Mouse (Mus musculus): ENCODE results near the gene Tmem82. TPM values are rescaled to one million over a fixed set of nuclear protein-coding genes. Genes with fewer than 3 reads are reported as not detected.
"Not testable (repeated sequence)": the region's sequence is repeated elsewhere in the genome, so short reads cannot be mapped to it uniquely, and the experiment has no call there.

Gene Tmem82
- polyA plus RNA-seq, 1 experiment from 2014 or later, result 1.5 TPM

GRCm38 (mm10) chr4:141578833-141579232 lies 39.6 kb downstream of the Tmem82 start:
- H3K36me3 ChIP-seq (replicated peaks), result peaks cover 76% of the 10 kb centered on the region
- WGBS, result 93% methylated on average over 3 of the region's 3 CpGs
- 0 out of 2 replicates have a peak, but pooled peaks cover 7% of the 10 kb centered on the region for H3K4me1 ChIP-seq
- H3K27me3 ChIP-seq (replicated peaks; ENCODE audit: low read depth, poor library complexity, severe bottlenecking), result no peaks in the 10 kb centered on the region; the same call in 1 of the 2 replicates
- no peak overlapping the region for H3K27ac ChIP-seq (replicated peaks)
- H3K4me3 ChIP-seq, result no peak overlapping the region
- H3K9me3 ChIP-seq, result no peaks in the 10 kb centered on the region
- DNase-seq (ENCODE audit: low spot score), result no peak

GRCm38 (mm10) chr4:141576877-141577276 lies 41.6 kb downstream of the Tmem82 start:
- Histone ChIP-seq H3K27me3 (replicated peaks; ENCODE audit: low read depth, poor library complexity, severe bottlenecking) (no peaks in the 10 kb centered on the region; the same call in 1 of the 2 replicates), H3K27ac (replicated peaks) (no peak overlapping the region), H3K4me1 (peaks cover 14% of the 10 kb centered on the region; the same call in 1 of the 2 replicates), H3K36me3 (replicated peaks) (peaks cover 56% of the 10 kb centered on the region), H3K4me3 (no peak overlapping the region), H3K9me3 (no peaks in the 10 kb centered on the region)
- peak; percentile 32 for DNase-seq (ENCODE audit: low spot score)
- 95% methylated on average over 7 of the region's 7 CpGs for WGBS

- H3K4me3 ChIP-seq, result no peak overlapping the region
- H3K36me3 ChIP-seq (replicated peaks), result peaks cover 53% of the 10 kb centered on the region
- no peak for DNase-seq (ENCODE audit: low spot score)
- H3K27ac ChIP-seq (replicated peaks), result no peak overlapping the region
- WGBS, result 82% methylated on average over 11 of the region's 11 CpGs
- H3K27me3 ChIP-seq (replicated peaks; ENCODE audit: low read depth, poor library complexity, severe bottlenecking), result no peaks in the 10 kb centered on the region; the same call in 1 of the 2 replicates
- H3K9me3 ChIP-seq, result no peaks in the 10 kb centered on the region
- H3K4me1 ChIP-seq, result peaks cover 15% of the 10 kb centered on the region; the same call in 1 of the 2 replicates
Measured at GRCm38 (mm10) chr4:141576404-141576803, 42.0 kb downstream of the Tmem82 start.

GRCm38 (mm10) chr4:141574789-141575702 lies 43.4 kb downstream of the Tmem82 start:
- no peak overlapping the region for H3K4me3 ChIP-seq
- no peaks in the 10 kb centered on the region for H3K9me3 ChIP-seq
- H3K27me3 ChIP-seq (replicated peaks; ENCODE audit: low read depth, poor library complexity, severe bottlenecking), result no peaks in the 10 kb centered on the region; the same call in 1 of the 2 replicates
- WGBS, result 43% methylated on average over 27 of the region's 27 CpGs
- H3K27ac ChIP-seq (replicated peaks), result no peak overlapping the region
- H3K36me3 ChIP-seq (replicated peaks), result peaks cover 39% of the 10 kb centered on the region
- peak; percentile 86 for DNase-seq (ENCODE audit: low spot score)
- H3K4me1 ChIP-seq, result peaks cover 17% of the 10 kb centered on the region

- H3K36me3 ChIP-seq (replicated peaks), result peaks cover 24% of the 10 kb centered on the region
- H3K27me3 ChIP-seq (replicated peaks; ENCODE audit: low read depth, poor library complexity, severe bottlenecking), result no peaks in the 10 kb centered on the region; the same call in 1 of the 2 replicates
- H3K27ac ChIP-seq (replicated peaks), result no peak overlapping the region
- peaks cover 17% of the 10 kb centered on the region for H3K4me1 ChIP-seq
- DNase-seq (ENCODE audit: low spot score), result no peak
- no peaks in the 10 kb centered on the region for H3K9me3 ChIP-seq
- no peak overlapping the region for H3K4me3 ChIP-seq
- WGBS, result 76% methylated on average over 6 of the region's 6 CpGs
Measured at GRCm38 (mm10) chr4:141573359-141573966, 45.0 kb downstream of the Tmem82 start.

- WGBS, result 76% methylated on average over 7 of the region's 7 CpGs
- no peak overlapping the region for H3K27ac ChIP-seq (replicated peaks)
Measured at GRCm38 (mm10) chr4:141572668-141573358, 45.6 kb downstream of the Tmem82 start.

GRCm38 (mm10) chr4:141571934-141572333 lies 46.5 kb downstream of the Tmem82 start:
- 77% methylated on average over 10 of the region's 10 CpGs for WGBS
- Histone ChIP-seq H3K4me3 (no peak overlapping the region), H3K27me3 (replicated peaks; ENCODE audit: low read depth, poor library complexity, severe bottlenecking) (no peaks in the 10 kb centered on the region; the same call in 1 of the 2 replicates), H3K9me3 (no peaks in the 10 kb centered on the region), H3K27ac (replicated peaks) (no peak overlapping the region), H3K36me3 (replicated peaks) (peaks cover 8% of the 10 kb centered on the region), H3K4me1 (peaks cover 17% of the 10 kb centered on the region)
- no peak for DNase-seq (ENCODE audit: low spot score)

More at GRCm38 (mm10) chr4:141572668-141573358, 45.6 kb downstream of the Tmem82 start:
- DNase-seq (ENCODE audit: low spot score), result no peak
- peaks cover 17% of the 10 kb centered on the region for H3K4me1 ChIP-seq
- no peaks in the 10 kb centered on the region; the same call in 1 of the 2 replicates for H3K27me3 ChIP-seq (replicated peaks; ENCODE audit: low read depth, poor library complexity, severe bottlenecking)
- no peaks in the 10 kb centered on the region for H3K9me3 ChIP-seq
- no peak overlapping the region for H3K4me3 ChIP-seq
- H3K36me3 ChIP-seq (replicated peaks), result peaks cover 17% of the 10 kb centered on the region

GRCm38 (mm10) chr4:141571337-141571739 lies 47.1 kb downstream of the Tmem82 start:
- no peaks in the 10 kb centered on the region for H3K9me3 ChIP-seq
- peaks cover 17% of the 10 kb centered on the region for H3K4me1 ChIP-seq
- H3K4me3 ChIP-seq, result no peak overlapping the region
- H3K36me3 ChIP-seq (replicated peaks), result peaks cover 2% of the 10 kb centered on the region
- 60% methylated on average over 6 of the region's 6 CpGs for WGBS
- H3K27me3 ChIP-seq (replicated peaks; ENCODE audit: low read depth, poor library complexity, severe bottlenecking), result no peaks in the 10 kb centered on the region; the same call in 1 of the 2 replicates
- no peak overlapping the region for H3K27ac ChIP-seq (replicated peaks)
- DNase-seq (ENCODE audit: low spot score), result no peak

- WGBS, result 78% methylated on average over 1 of the region's 1 CpGs
- H3K9me3 ChIP-seq, result no peaks in the 10 kb centered on the region
- H3K27ac ChIP-seq (replicated peaks), result no peak overlapping the region
- H3K4me3 ChIP-seq, result no peak overlapping the region
- no peaks in the 10 kb centered on the region for H3K36me3 ChIP-seq (replicated peaks)
- no peaks in the 10 kb centered on the region; the same call in 1 of the 2 replicates for H3K27me3 ChIP-seq (replicated peaks; ENCODE audit: low read depth, poor library complexity, severe bottlenecking)
- H3K4me1 ChIP-seq, result peaks cover 17% of the 10 kb centered on the region
- DNase-seq (ENCODE audit: low spot score), result no peak
Measured at GRCm38 (mm10) chr4:141570821-141571220, 47.6 kb downstream of the Tmem82 start.

- Histone ChIP-seq H3K27ac (replicated peaks) (no peak overlapping the region), H3K4me3 (no peak overlapping the region), H3K4me1 (peaks cover 13% of the 10 kb centered on the region), H3K27me3 (replicated peaks; ENCODE audit: low read depth, poor library complexity, severe bottlenecking) (no peaks in the 10 kb centered on the region; the same call in 1 of the 2 replicates), H3K36me3 (replicated peaks) (no peaks in the 10 kb centered on the region), H3K9me3 (no peaks in the 10 kb centered on the region)
- WGBS, result 63% methylated on average over 6 of the region's 6 CpGs
- DNase-seq (ENCODE audit: low spot score), result no peak
Measured at GRCm38 (mm10) chr4:141570004-141570403, 48.4 kb downstream of the Tmem82 start.

- Histone ChIP-seq H3K36me3 (replicated peaks) (no peaks in the 10 kb centered on the region), H3K9me3 (no peaks in the 10 kb centered on the region), H3K27me3 (replicated peaks; ENCODE audit: low read depth, poor library complexity, severe bottlenecking) (no peaks in the 10 kb centered on the region), H3K4me3 (no peak overlapping the region; the same call in 1 of the 2 replicates), H3K4me1 (peaks cover 10% of the 10 kb centered on the region), H3K27ac (replicated peaks) (no peak overlapping the region)
- WGBS, result 82% methylated on average over 5 of the region's 5 CpGs
- no peak for DNase-seq (ENCODE audit: low spot score)
Measured at GRCm38 (mm10) chr4:141568966-141569365, 49.5 kb downstream of the Tmem82 start.

GRCm38 (mm10) chr4:141567174-141567573 lies 51.3 kb downstream of the Tmem82 start:
- not testable (repeated sequence) for H3K27me3 ChIP-seq (replicated peaks; ENCODE audit: low read depth, poor library complexity, severe bottlenecking); H3K4me1 ChIP-seq; H3K36me3 ChIP-seq (replicated peaks); H3K27ac ChIP-seq (replicated peaks); DNase-seq (ENCODE audit: low spot score); H3K9me3 ChIP-seq; H3K4me3 ChIP-seq
- 90% methylated on average over 7 of the region's 7 CpGs for WGBS

Measured in embryonic facial prominence, embryonic 10.5 days (tissue).